25 mouse cellular contexts compared by ENCODE assay signal in the genomic region with DNA sequence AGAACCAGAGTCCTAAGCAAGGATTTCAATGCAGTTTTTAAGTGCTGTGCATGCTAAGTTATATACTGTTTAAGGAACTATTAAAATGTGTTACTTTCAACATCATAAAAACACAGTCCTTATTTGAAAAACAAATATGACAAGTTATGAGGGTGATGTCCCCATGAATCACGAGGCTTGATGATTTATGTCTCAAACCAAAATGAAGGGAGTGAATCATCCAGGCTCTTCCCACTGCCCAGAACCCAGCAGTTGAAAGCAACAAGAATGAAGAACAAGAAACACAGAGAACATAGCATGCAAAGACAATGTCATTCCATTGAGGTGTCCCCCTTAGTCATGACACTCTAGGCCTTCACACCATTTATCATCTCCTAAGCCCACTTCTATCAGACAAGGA.
"Had no signal": no experiment of that assay in that cellular context is flagged by ENCODE, and none has a peak within 500 bp of the region (broad histone marks: within the 10 kb centered on the region; RNA-seq: fewer than 3 reads in every experiment).

No protein-coding gene starts in this region.

- DNase-seq: gastrocnemius, postnatal 10 days; gastrocnemius, postnatal 25 days; heart, adult 18-20 months; heart, postnatal 10 days; heart, postnatal 4 days; kidney, adult 18-20 months; kidney, adult 8-10 months; kidney, postnatal 10 days; kidney, postnatal 25 days; kidney, postnatal 4 days; layer of hippocampus, adult 9-11 months; layer of hippocampus, postnatal 36 days; liver; liver, embryonic 13.5 days; liver, postnatal 0 days had no signal

- H3K27ac ChIP-seq: heart, embryonic 10.5 days; hindbrain, embryonic 10.5 days; hindbrain, embryonic 12.5 days; hindbrain, embryonic 14.5 days; intestine, embryonic 15.5 days; left cerebral cortex, adult 2 months; limb, embryonic 10.5 days; limb, embryonic 12.5 days; liver, embryonic 13.5 days; liver, embryonic 15.5 days had no signal

- H3K4me3 ChIP-seq: heart, embryonic 10.5 days; heart, embryonic 12.5 days; hindbrain, embryonic 10.5 days; hindbrain, embryonic 12.5 days; intestine, embryonic 15.5 days; left cerebral cortex, adult 2 months; limb, embryonic 10.5 days; limb, embryonic 12.5 days; liver, embryonic 13.5 days; liver, embryonic 15.5 days had no signal
